Mouse (Mus musculus) left cerebral cortex, postnatal 10 days (tissue): Measurements from ENCODE around the gene Gm43951. TPM values are rescaled to one million over a fixed set of nuclear protein-coding genes. Genes with fewer than 3 reads are reported as not detected.
A peak's percentile ranks its signal among the peaks of the same experiment; 100 is the strongest.
"Not testable (repeated sequence)": the region's sequence is repeated elsewhere in the genome, so short reads cannot be mapped to it uniquely, and the experiment has no call there.

Experiments used
- DNase-seq, 2 experiments: peaks; one replicate each; pipeline ENCODE4 v3.0.0; 2021 to 2022; ENCODE audit warnings: low spot score in 2 of 2, mixed read lengths in 1 of 2; ENCODE audit errors: extremely low spot score in 1 of 2
- intact Hi-C: fragments of 180-260 bp; cut with DNase I; formaldehyde crosslinking; loops from one replicate; pipeline ENCODE4 v1.15.1; 2025
- total RNA-seq, 2 experiments: library from RNA; stranded (reverse); gene quantifications; 2 replicates each; pipeline ENCODE4 v1.2.3; 2021

The Gm43951 gene
- total RNA-seq, 2 experiments from 2014 or later = 12.1 to 13.7 TPM

GRCm38 (mm10) chr11:72207834-72208377, 1.3 kb upstream of the Gm43951 start:
- intact Hi-C loops = loop anchor here (5.0 kb wide), 1 partner anchor 156 kb away; no protein-coding TSS in a partner anchor
- DNase-seq = no peak

- peak; percentile 81 to 91 for DNase-seq
- intact Hi-C loops = loop anchor here (5.0 kb wide), 1 partner anchor 155 kb away; no protein-coding TSS in a partner anchor
These were observed 679 bp upstream of the Gm43951 start, which contains the start of the genes 4933427D14Rik and Txndc17 for GRCm38 (mm10) chr11:72207204-72207833. Gene 4933427D14Rik, minus strand, starts transcription at chr11:72207459. Gene Txndc17, plus strand, starts transcription at chr11:72207547.

GRCm38 (mm10) chr11:72205256-72205655, 1.4 kb downstream of the Gm43951 start:
- no peak for DNase-seq
- intact Hi-C loops = loop anchor here (5.0 kb wide), 1 partner anchor 153 kb away; no protein-coding TSS in a partner anchor

GRCm38 (mm10) chr11:72203440-72203839, 3.2 kb downstream of the Gm43951 start:
- no peak for DNase-seq
- intact Hi-C loops = no loop called here

GRCm38 (mm10) chr11:72196506-72196905, 10.1 kb downstream of the Gm43951 start:
- intact Hi-C loops = no loop called here
- DNase-seq = no peak

GRCm38 (mm10) chr11:72194259-72194658, 12.4 kb downstream of the Gm43951 start:
- intact Hi-C loops = no loop called here
- DNase-seq = no peak

GRCm38 (mm10) chr11:72190857-72191256, 15.8 kb downstream of the Gm43951 start:
- no peak for DNase-seq
- intact Hi-C loops = no loop called here

- intact Hi-C loops = no loop called here
- DNase-seq = no peak
These were observed 22.4 kb downstream of the Gm43951 start for GRCm38 (mm10) chr11:72184252-72184651.

- DNase-seq = no peak
- intact Hi-C loops = no loop called here
These were observed 25.5 kb downstream of the Gm43951 start for GRCm38 (mm10) chr11:72181136-72181535.

- intact Hi-C loops = no loop called here
- no peak for DNase-seq
These were observed 26.1 kb downstream of the Gm43951 start for GRCm38 (mm10) chr11:72180556-72180955.

GRCm38 (mm10) chr11:72176553-72176952, 30.1 kb downstream of the Gm43951 start:
- intact Hi-C loops = no loop called here
- no peak for DNase-seq

GRCm38 (mm10) chr11:72175966-72176365, 30.7 kb downstream of the Gm43951 start:
- intact Hi-C loops = no loop called here
- no peak for DNase-seq

GRCm38 (mm10) chr11:72174721-72175120, 31.9 kb downstream of the Gm43951 start:
- no peak for DNase-seq
- intact Hi-C loops = no loop called here

- no peak for DNase-seq
These were observed 33.1 kb downstream of the Gm43951 start for GRCm38 (mm10) chr11:72173506-72173905.

GRCm38 (mm10) chr11:72171906-72172305, 34.7 kb downstream of the Gm43951 start:
- DNase-seq, intact Hi-C loops: not testable (repeated sequence)

More at GRCm38 (mm10) chr11:72173506-72173905, 33.1 kb downstream of the Gm43951 start:
- intact Hi-C loops = no loop called here

- DNase-seq = no peak
These were observed 36.8 kb downstream of the Gm43951 start for GRCm38 (mm10) chr11:72169871-72170270.

GRCm38 (mm10) chr11:72163198-72163597, 43.4 kb downstream of the Gm43951 start:
- intact Hi-C loops = no loop called here
- DNase-seq = no peak

More at GRCm38 (mm10) chr11:72169871-72170270, 36.8 kb downstream of the Gm43951 start:
- intact Hi-C loops = no loop called here

GRCm38 (mm10) chr11:72156624-72157023, 50.0 kb downstream of the Gm43951 start:
- intact Hi-C loops = no loop called here
- DNase-seq = peak in 1 of 2 experiments; percentile 54

GRCm38 (mm10) chr11:72155981-72156428, 50.6 kb downstream of the Gm43951 start:
- intact Hi-C loops = no loop called here
- DNase-seq = no peak
